Mouse (Mus musculus) liver, adult 2 months (tissue): ENCODE results near the gene Acad9.

Experiments used
- CTCF ChIP-seq: fragments of 200-500 bp; IDR thresholded peaks from 2 replicates; pipeline ENCODE4 v1.5.1; 2011; ENCODE audit warnings: low read depth, low read length, control low read depth
- POLR2A ChIP-seq: fragments of 200-500 bp; IDR thresholded peaks from 2 replicates; pipeline ENCODE4 v1.6.1; 2011; ENCODE audit warnings: low read length, control low read depth; ENCODE audit not compliant: insufficient read depth; ENCODE audit errors: extremely low read depth

- TF ChIP-seq CTCF (no peak), POLR2A (no peak)
These were observed 1.2 kb upstream of the Acad9 start for GRCm38 (mm10) chr3:36064592-36065061.
